Mouse (Mus musculus) small intestine, adult 2 months (tissue): ENCODE measurements around the gene Shld2.

Experiments
- CTCF ChIP-seq: fragments of 200-500 bp; IDR thresholded peaks from 2 replicates; pipeline ENCODE4 v1.5.1; 2012; ENCODE audit warnings: low read depth, mild to moderate bottlenecking, control low read depth, inconsistent platforms, low read length, moderate library complexity, mixed read lengths; ENCODE audit not compliant: insufficient replicate concordance, insufficient read length; ENCODE audit errors: extremely low read depth
- POLR2A ChIP-seq: fragments of 200-500 bp; IDR thresholded peaks from 2 replicates; pipeline ENCODE4 v1.6.1; 2012; ENCODE audit warnings: low read depth, mild to moderate bottlenecking, control low read depth, inconsistent platforms, low read length, moderate library complexity

DNA sequence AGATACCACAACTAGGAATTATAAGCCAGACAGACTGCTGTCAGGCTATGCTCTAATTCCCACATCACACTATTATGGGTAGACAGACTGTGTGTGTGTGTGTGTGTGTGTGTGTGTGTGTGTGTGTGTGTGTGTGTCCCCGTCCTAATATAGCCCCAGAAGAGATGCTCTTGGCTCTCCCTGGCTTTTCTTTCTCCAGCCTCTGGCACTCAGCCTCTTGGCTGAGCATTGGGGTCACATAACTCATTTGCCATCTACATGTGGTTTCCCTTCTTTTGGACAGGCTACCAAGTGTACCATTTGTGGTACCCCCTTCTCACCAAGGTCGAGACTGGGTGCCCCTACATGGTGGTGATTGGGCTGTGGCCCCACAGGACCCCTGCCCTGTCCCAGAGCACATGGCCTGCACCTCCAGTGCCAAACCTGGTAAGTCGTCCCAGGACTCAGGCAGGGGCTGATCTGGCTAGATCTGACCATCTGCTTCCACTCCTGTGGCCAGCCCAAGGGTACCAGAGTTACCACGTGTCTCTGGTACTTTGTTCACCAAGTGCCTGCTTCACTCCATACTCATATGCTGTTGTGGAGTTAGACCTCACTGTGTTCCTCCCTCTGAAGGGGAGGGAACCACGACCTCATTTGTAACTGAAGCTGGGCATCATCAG, 88.7 kb downstream of the Shld2 start:
- TF ChIP-seq CTCF (no peak), POLR2A (no peak)
